Mouse (Mus musculus) C2C12 (cell line): Measurements from ENCODE around the gene Acads.

Experiments used
- CTCF ChIP-seq: IDR thresholded peaks from one replicate; pipeline ENCODE4 v1.5.1; 2011; ENCODE audit not compliant: control insufficient read depth, insufficient read depth, insufficient read length
- MYOG ChIP-seq: IDR thresholded peaks from one replicate; pipeline ENCODE4 v1.6.1; 2011; ENCODE audit not compliant: control insufficient read depth, insufficient read length; ENCODE audit errors: extremely low read depth

GRCm38 (mm10) chr5:115163563-115163962, 44.4 kb upstream of the Acads start:
- peak; percentile 17 for TF ChIP-seq CTCF
- no peak for TF ChIP-seq MYOG
